ENCODE assay signal across 23 mouse cellular contexts in genomic region chr9:32610218-32610617, GRCm38 (mm10). TPM values are rescaled to one million over a fixed set of nuclear protein-coding genes. Genes with fewer than 3 reads are reported as not detected.
DNase-seq lines count a peak whose midpoint lies in the region; ATAC-seq and TF ChIP-seq lines count a peak whose summit lies in the region.
"Had no signal": no experiment of that assay in that cellular context is flagged by ENCODE, and none has a peak within 500 bp of the region (broad histone marks: within the 10 kb centered on the region; RNA-seq: fewer than 3 reads in every experiment).

No protein-coding gene starts in this region.

- intact Hi-C loops in gastrocnemius, postnatal 14 days (cut with DNase I; ENCODE audit: low total_unique reads) = no loop called here

- peak overlapping the region; percentile 16; the same call in 1 of the 2 replicates for H3K27ac ChIP-seq in heart, embryonic 10.5 days
- H3K27ac ChIP-seq in heart, embryonic 11.5 days (ENCODE audit: low read depth, low read length) = no peak overlapping the region
- H3K27ac ChIP-seq in kidney, embryonic 15.5 days = peak overlapping the region; percentile 78
- no peak overlapping the region for H3K27ac ChIP-seq in kidney, adult 2 months (ENCODE audit: insufficient read depth, low read depth, low read length)
- peak overlapping the region; percentile 89 for H3K27ac ChIP-seq in spleen, adult 2 months (ENCODE audit: insufficient read depth, low read length)
- H3K27ac ChIP-seq: embryonic facial prominence, embryonic 12.5 days; embryonic facial prominence, embryonic 15.5 days; gastrocnemius, adult 2 months; hindbrain, embryonic 14.5 days; hindbrain, postnatal 0 days had no signal

- no peaks in the 10 kb centered on the region for H3K9me3 ChIP-seq in heart, embryonic 10.5 days
- no peaks in the 10 kb centered on the region for H3K9me3 ChIP-seq in heart, embryonic 11.5 days (replicated peaks; ENCODE audit: control insufficient read depth, low read length)
- no peaks in the 10 kb centered on the region for H3K9me3 ChIP-seq in kidney, embryonic 15.5 days (replicated peaks)
- H3K9me3 ChIP-seq: embryonic facial prominence, embryonic 12.5 days; embryonic facial prominence, embryonic 15.5 days had no signal

- peaks cover 36% of the 10 kb centered on the region for H3K4me1 ChIP-seq in heart, embryonic 10.5 days
- peaks cover 2% of the 10 kb centered on the region for H3K4me1 ChIP-seq in heart, embryonic 11.5 days (ENCODE audit: control insufficient read depth, insufficient read depth, low read length)
- peaks cover 58% of the 10 kb centered on the region for H3K4me1 ChIP-seq in kidney, embryonic 15.5 days
- H3K4me1 ChIP-seq in kidney, adult 2 months (ENCODE audit: control insufficient read depth, insufficient read depth, low read length) = peaks cover 7% of the 10 kb centered on the region; the same call in 1 of the 2 replicates
- peaks cover 53% of the 10 kb centered on the region; the same call in 1 of the 2 replicates for H3K4me1 ChIP-seq in spleen, adult 2 months (ENCODE audit: control insufficient read depth, insufficient read depth, insufficient read length)
- H3K4me1 ChIP-seq: embryonic facial prominence, embryonic 12.5 days had no signal

- no peak for TF ChIP-seq CTCF in kidney, adult 2 months (conservative IDR thresholded peaks at IDR 0.05; ENCODE audit: insufficient read depth, insufficient read length, low read depth, low read length)
- TF ChIP-seq CTCF in spleen, adult 2 months (IDR thresholded peaks at IDR 0.05; ENCODE audit: extremely low read depth, insufficient read depth, insufficient read length, insufficient replicate concordance) = no peak
- no peak for TF ChIP-seq CTCF in Patski (IDR thresholded peaks at IDR 0.05)

- H3K27me3 ChIP-seq in heart, embryonic 10.5 days (ENCODE audit: insufficient read depth, poor library complexity, severe bottlenecking) = peaks cover 30% of the 10 kb centered on the region
- H3K27me3 ChIP-seq in heart, embryonic 11.5 days (ENCODE audit: control insufficient read depth, insufficient read depth, low read length) = peaks cover 3% of the 10 kb centered on the region; the same call in 1 of the 2 replicates
- no peaks in the 10 kb centered on the region for H3K27me3 ChIP-seq in kidney, embryonic 15.5 days
- no peaks in the 10 kb centered on the region for H3K27me3 ChIP-seq in kidney, adult 2 months (replicated peaks; ENCODE audit: control insufficient read depth, insufficient read depth, low read length)
- no peaks in the 10 kb centered on the region for H3K27me3 ChIP-seq in spleen, adult 2 months (ENCODE audit: control insufficient read depth, insufficient read depth, low read length)
- no peaks in the 10 kb centered on the region for H3K27me3 ChIP-seq in Patski
- H3K27me3 ChIP-seq: embryonic facial prominence, embryonic 12.5 days; embryonic facial prominence, embryonic 15.5 days had no signal

- no peak for DNase-seq in heart, embryonic 10.5 days (ENCODE audit: low spot score)
- DNase-seq in kidney, adult 2 months = no peak
- DNase-seq in spleen, adult 2 months (ENCODE audit: low read depth in 1 of 2, low spot score in 2 of 2) = no peak
- DNase-seq in spleen, adult 12 weeks (ENCODE audit: low spot score) = no peak
- DNase-seq in Patski (ENCODE audit: low read depth, low spot score) = no peak
- DNase-seq in gastrocnemius, postnatal 14 days = no peak
- DNase-seq: adrenal gland, postnatal 10 days; adrenal gland, postnatal 36 days; cerebellum, adult 11 months; cerebellum, adult 2 months; cerebellum, adult 9-11 months; cerebellum, postnatal 25 days; forebrain, postnatal 0 days; gastrocnemius, adult 2 months; gastrocnemius, postnatal 25 days; heart, adult 18-20 months had no signal

- in situ Hi-C loops in Patski (cut with MboI; ENCODE audit: low pct_unique_long_range_greater_than_20kb) = loop anchor here (5.0 kb wide), 1 partner anchor 82 kb away; no protein-coding TSS in a partner anchor

- no peak for TF ChIP-seq POLR2A in kidney, adult 2 months (IDR thresholded peaks at IDR 0.05; ENCODE audit: low read depth, low read length)
- TF ChIP-seq POLR2A in spleen, adult 2 months (IDR thresholded peaks at IDR 0.05; ENCODE audit: low read depth, low read length) = no peak

- H3K4me2 ChIP-seq in heart, embryonic 11.5 days = no peak overlapping the region
- no peak overlapping the region for H3K4me2 ChIP-seq in kidney, embryonic 15.5 days
- H3K4me2 ChIP-seq: embryonic facial prominence, embryonic 12.5 days; embryonic facial prominence, embryonic 15.5 days; hindbrain, embryonic 14.5 days had no signal

- H3K36me3 ChIP-seq in heart, embryonic 10.5 days = no peaks in the 10 kb centered on the region
- no peaks in the 10 kb centered on the region for H3K36me3 ChIP-seq in heart, embryonic 11.5 days (ENCODE audit: control insufficient read depth, insufficient read depth, low read length)
- no peaks in the 10 kb centered on the region for H3K36me3 ChIP-seq in kidney, embryonic 15.5 days
- no peaks in the 10 kb centered on the region for H3K36me3 ChIP-seq in kidney, adult 2 months (ENCODE audit: control insufficient read depth, insufficient read depth, low read length)
- no peaks in the 10 kb centered on the region for H3K36me3 ChIP-seq in spleen, adult 2 months (ENCODE audit: control insufficient read depth, insufficient read depth, low read length)
- H3K36me3 ChIP-seq: embryonic facial prominence, embryonic 12.5 days; embryonic facial prominence, embryonic 15.5 days had no signal

- POLR2A ChIA-PET in Patski (lab: Charles Lee) = no interaction called here

- ATAC-seq in heart, embryonic 11.5 days (replicated peaks; ENCODE audit: insufficient number of reproducible peaks, low FRiP score, low TSS enrichment) = no peak
- peak; percentile 65 for ATAC-seq in kidney, embryonic 15.5 days (replicated peaks; ENCODE audit: low FRiP score)
- peak; percentile 27 for ATAC-seq in Patski
- ATAC-seq: forebrain, embryonic 14.5 days; forebrain, postnatal 0 days; hindbrain, postnatal 0 days had no signal

- no peak overlapping the region for H3K4me3 ChIP-seq in heart, embryonic 10.5 days
- H3K4me3 ChIP-seq in heart, embryonic 11.5 days (ENCODE audit: low read depth, low read length) = no peak overlapping the region
- no peak overlapping the region for H3K4me3 ChIP-seq in kidney, embryonic 15.5 days (replicated peaks)
- no peak overlapping the region for H3K4me3 ChIP-seq in kidney, adult 2 months (ENCODE audit: insufficient read depth, low read depth, low read length)
- no peak overlapping the region for H3K4me3 ChIP-seq in spleen, adult 2 months (ENCODE audit: extremely low read depth, insufficient read depth, insufficient read length)
- H3K4me3 ChIP-seq: embryonic facial prominence, embryonic 12.5 days; embryonic facial prominence, embryonic 15.5 days; gastrocnemius, adult 2 months had no signal

- H3K9ac ChIP-seq in heart, embryonic 11.5 days (ENCODE audit: low read depth, low read length) = no peak overlapping the region
- H3K9ac ChIP-seq in kidney, embryonic 15.5 days = no peak overlapping the region
- H3K9ac ChIP-seq: embryonic facial prominence, embryonic 12.5 days; embryonic facial prominence, embryonic 15.5 days; forebrain, postnatal 0 days; hindbrain, embryonic 14.5 days had no signal

- CTCF ChIA-PET in Patski (lab: Charles Lee) = interaction anchor here (1.3 kb wide), 1 partner anchor 17 kb away, joined by 4 read pairs; no protein-coding TSS in a partner anchor

- 86% methylated on average over 8 of the region's 8 CpGs for WGBS in heart, embryonic 10.5 days
- 85% methylated on average over 8 of the region's 8 CpGs for WGBS in heart, embryonic 11.5 days (ENCODE audit: insufficient replicate concordance)
- 63% methylated on average over 8 of the region's 8 CpGs for WGBS in kidney, embryonic 15.5 days
- WGBS in kidney, adult 2 months = 56% methylated on average over 8 of the region's 8 CpGs
- WGBS in spleen, adult 2 months = 58% methylated on average over 8 of the region's 8 CpGs

RNA-seq across cellular contexts. Expression of gene Ets1, which starts 25.8 kb away (rescaled TPM):
- 47.2 and 50.2 TPM in 2 replicates for polyA plus RNA-seq in heart, embryonic 10.5 days (2016; fragmentation: Nextera tagmentation; extraction: Ambion mirVana)
- 38.3 and 53.0 TPM in 2 replicates for polyA plus RNA-seq in heart, embryonic 11.5 days (2014; fragmentation: Nextera tagmentation; extraction: Ambion mirVana)
- polyA plus RNA-seq in kidney, embryonic 15.5 days (2015; fragmentation: Nextera tagmentation; extraction: Ambion mirVana) = 66.0 and 68.4 TPM in 2 replicates
- 15.8 and 25.2 TPM in 2 replicates for polyA plus RNA-seq in kidney, adult 2 months (2012; rRNA removed)
- 115 and 129 TPM in 2 replicates for polyA plus RNA-seq in spleen, adult 2 months (2012; rRNA removed)
- 48.3 TPM for polyA plus RNA-seq in Patski (2021)
- 10 to 100 TPM; 33.0 to 35.7 TPM for total RNA-seq in gastrocnemius, postnatal 14 days (2021)

Comparison
In these comparisons a context has a peak if more than half of its experiments do, and no peak if none do; other contexts are left out.
1. H3K27ac ChIP-seq: peak in heart, embryonic 10.5 days (single experiment), kidney, embryonic 15.5 days (single experiment) and spleen, adult 2 months (single experiment); none in heart, embryonic 11.5 days (single experiment) and kidney, adult 2 months (single experiment).